Mouse (Mus musculus) retina, adult 2 months (tissue): ENCODE data around the gene Stpg4.

Source experiments
- DNase-seq: peaks from one replicate; pipeline ENCODE4 v3.0.0-alpha.2; 2012; ENCODE audit warnings: low read depth, low spot score

Stpg4 gene

DNA sequence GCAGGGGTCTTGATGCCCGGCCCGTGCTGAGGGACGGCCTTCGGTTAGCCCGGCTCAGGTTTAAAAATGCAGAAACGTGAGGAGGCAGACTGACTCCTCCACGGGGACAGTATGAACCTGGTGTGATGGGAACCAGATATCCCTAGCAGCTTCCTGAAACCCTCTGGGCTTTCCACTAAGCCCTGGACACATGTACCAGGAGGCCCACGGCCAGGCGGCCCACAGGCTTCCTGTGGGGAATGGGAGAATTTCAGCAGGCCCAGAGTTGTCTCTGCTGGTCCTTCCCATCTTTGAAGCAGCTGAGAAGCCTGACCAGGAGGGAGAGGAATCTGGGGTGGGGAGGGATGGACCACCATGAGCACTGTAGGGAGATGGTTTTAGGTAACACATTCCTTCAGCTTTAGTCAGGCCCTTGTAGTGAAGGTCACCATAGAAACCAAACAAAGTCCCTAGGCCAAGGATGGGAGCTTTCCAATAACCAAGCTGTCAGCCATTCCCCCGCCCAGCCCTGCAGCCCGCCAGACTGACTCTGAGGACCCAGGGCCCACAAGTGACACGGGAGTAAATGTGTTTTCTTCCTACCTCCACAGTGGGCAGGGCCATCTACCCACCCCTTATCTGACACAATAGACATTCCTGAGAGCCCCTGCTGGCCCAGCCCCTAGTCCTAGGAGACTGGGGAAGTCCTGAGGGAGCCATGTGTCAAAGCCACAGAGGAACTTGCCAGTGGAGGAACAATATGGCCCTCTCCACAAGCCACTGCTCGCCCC, 76.9 kb downstream of the Stpg4 start:
- no peak for DNase-seq

DNA sequence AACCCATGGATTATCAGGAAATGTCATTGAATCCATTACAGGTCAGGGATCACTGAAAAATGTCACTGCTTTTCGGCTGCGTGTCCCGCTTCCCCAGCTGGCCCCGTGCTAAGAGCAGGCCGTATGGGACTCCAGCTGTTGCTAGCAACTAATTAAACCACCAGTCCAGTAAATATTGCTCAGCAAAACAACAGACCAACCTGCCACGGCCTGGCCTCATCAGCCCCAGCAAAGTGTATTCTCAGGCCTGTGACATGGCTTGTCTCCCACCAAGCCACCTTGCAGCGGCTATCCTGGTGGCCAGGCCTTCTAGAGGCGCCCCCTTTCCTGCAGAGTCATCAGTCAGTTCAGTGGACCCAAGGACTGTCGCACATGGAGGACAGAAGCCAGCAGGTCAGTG, 78.0 kb downstream of the Stpg4 start:
- DNase-seq: no peak

DNA sequence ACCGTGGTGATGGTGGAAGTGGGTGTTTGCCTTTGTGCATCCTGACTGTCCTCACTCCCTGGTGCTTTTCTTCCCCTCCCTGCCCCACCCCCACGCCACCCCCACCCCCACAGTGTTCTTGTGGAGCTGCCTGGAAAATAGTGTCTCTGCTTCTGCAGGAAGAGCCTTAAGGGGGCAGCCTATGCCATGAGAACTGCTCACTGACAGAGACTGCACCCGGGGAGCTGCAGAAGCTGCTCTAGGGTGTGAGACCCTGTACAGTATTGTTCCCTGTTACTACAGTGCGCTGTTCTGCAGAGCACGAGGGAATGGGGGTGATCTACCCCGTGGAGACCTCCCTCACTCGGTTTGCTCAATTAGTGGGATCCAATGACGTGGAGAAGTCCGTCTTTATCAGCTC, 78.5 kb downstream of the Stpg4 start:
- no peak for DNase-seq

DNA sequence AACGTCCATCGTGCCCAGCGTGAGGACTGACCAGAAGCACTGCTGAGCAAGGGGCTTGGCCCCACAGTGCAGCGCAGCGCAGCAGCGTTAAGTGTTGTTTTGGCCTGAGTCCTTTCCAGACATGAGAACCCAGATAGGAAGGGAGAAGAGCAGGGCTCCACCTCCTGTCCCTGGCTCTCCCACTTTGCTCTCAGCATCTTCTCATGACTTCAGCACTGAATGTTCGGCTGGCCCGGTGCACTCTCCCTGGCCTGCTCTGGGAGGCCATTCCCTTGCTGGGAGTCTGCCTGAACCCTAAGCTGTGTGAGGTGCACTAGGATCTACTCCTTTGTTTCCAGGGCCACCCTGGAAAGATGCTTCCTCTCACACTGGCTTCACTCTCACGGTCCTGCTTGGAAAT, 79.2 kb downstream of the Stpg4 start:
- DNase-seq: no peak

DNA sequence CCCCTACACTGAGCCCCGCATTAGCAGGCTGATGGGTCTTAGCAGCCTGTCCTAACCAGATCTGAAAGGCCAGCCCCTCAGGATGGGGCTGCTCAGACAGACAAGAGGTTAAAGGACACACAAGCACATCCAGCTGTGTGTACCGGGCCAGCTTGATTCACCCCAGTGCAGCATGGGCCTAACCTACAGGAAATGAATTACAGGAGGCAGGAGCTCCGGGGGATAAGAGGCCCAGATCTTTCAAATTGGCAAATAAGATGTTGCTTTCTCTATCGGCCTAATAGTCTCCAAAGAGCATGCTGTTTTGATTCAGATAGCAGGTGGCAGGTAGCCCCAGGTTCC, 82.3 kb downstream of the Stpg4 start:
- no peak for DNase-seq

DNA sequence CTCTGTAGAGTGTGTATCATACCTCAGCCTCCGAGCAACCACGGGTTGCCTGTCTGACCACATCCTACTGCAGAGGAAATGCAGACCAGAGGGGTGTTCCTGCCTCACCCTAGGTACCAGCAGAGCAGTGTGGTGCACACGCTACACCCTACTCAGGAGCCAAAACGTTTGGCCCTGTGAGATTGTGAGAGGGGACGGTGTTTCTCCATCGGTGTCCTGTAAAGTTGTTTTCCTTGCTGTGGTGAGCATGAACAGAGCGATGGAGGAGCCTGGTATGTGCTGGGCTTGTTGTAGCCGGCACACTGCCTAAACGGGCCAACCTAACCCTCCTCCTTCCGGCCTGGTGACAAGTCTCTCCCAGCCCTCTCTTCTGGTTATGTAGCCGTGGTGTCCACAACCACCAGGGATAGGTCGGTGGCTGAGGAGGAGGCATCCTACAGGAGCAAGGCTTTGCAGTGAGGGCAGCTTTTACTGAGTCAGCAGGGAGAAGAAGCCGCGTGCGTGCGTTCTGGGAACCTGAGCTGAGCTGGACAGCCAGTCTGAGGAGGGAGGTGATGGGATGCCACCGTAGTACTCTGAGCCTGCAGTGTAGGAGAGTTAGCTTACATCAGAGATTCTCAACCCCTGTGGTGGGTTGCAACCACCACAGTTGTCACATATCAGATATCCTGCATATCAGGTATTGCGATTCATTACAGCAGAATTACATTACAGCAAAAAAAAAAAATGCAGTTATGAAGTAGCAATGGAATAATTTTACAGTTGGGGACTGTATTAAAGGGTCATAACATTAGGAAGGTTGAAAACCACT, 82.9 kb downstream of the Stpg4 start:
- no peak for DNase-seq

DNA sequence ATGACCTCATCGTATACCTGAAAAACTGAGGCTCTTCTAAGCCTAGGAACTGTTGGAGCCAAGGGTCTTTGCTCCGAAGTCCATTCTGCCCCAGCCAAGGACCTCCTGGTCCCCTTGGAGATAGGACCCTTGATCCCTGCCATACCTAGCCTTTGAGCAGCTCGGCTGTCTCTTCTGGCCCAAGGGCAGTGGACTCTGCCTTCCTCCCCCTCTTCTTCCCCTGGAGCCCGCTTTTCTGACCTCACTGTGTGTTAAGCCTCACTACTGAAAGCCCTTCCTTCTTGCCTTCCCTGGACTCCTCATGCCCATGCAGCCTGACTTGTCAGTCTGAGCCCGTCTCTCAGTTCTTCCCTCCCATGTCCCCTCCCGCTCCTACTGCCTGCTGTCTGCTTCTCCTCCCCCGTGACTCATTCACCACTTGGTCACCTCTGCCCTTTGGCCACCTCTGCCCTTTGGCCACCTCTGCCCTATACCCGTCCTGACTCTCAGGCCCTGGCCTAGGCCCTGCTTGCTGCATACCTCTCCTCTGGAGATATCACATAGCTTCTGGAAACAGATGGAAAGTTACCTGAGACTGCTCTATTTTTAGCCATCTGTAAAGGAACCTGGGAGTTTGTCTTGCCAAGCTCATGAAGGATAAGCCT, 84.4 kb downstream of the Stpg4 start:
- no peak for DNase-seq
